Mouse (Mus musculus) T-helper 1 cell (primary cell): ENCODE measurements at regions not wholly inside any gene's neighbourhood (a gene's known extent, or its start where the extent isn't known, plus 50 kb on each side); places are given as distances from the start of the nearest gene placed in this dataset.
"Not testable (repeated sequence)": the region's sequence is repeated elsewhere in the genome, so short reads cannot be mapped to it uniquely, and the experiment has no call there.

ENCODE experiments used
- in situ Hi-C: fragments of 300-600 bp; cut with MboI, MseI; formaldehyde crosslinking; loops from one replicate; pipeline ENCODE4 v1.15.1; 2025; ENCODE audit warnings: high pct_unique_total_duplicates

DNA sequence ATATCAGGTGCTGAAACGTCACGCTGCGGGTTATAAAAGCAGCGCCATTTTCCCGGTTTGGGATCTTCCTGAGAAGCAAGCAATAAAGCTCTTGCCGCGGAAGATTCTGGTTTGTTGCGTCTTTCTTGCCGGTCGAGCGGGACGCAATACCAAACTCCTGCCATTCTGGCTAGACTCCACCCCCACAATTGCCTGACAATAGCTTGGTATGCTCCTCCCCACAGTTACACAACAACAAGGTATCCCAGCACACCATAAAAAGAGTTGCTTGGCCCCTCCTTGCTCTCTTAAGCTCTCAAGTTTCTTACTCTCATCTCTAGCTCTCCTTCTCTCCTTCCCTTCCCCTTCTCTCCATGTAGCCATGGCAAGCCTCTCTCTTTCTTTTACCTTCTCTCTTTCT lies 176.5 kb upstream of the Ngly1 start:
- in situ Hi-C loops: not testable (repeated sequence)

DNA sequence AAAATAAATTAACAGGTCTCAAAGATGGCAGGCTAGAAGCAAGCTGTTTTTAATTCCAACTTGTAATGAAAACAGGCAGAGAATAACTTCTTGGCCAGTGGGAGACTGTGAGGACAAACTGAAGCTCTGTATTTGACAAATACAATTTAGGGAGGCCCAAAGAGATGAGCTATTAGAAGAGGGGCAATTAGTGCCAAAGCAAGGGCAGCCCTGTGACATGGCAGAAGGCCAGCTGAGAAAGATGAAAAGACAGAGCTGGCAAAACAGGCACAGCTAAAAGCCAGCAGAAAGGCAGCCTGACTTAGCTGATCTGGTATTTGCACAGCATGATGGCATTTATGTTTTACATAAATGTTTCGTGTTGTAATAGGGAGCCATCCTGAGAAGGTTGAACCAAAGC lies 175.0 kb upstream of the Ngly1 start:
- in situ Hi-C loops: no loop called here

DNA sequence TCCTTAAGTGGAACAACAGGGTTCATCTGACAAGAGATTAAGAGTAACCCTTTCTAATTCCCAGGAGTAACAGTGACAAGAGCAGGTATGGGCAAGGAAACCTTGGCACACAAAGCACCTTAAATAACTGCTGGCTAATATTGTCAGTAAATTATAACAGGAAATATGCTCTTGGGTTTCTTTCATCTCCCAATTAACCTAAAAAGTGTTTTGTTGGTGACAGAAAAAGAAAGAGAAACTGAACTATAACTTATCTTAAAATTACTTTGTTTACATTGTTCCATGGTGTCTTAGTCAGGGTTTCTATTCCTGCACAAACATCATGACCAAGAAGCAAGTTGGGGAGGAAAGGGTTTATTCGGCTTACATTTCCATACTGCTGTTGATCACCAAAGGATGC lies 170.0 kb upstream of the Ngly1 start:
- in situ Hi-C loops: no loop called here

DNA sequence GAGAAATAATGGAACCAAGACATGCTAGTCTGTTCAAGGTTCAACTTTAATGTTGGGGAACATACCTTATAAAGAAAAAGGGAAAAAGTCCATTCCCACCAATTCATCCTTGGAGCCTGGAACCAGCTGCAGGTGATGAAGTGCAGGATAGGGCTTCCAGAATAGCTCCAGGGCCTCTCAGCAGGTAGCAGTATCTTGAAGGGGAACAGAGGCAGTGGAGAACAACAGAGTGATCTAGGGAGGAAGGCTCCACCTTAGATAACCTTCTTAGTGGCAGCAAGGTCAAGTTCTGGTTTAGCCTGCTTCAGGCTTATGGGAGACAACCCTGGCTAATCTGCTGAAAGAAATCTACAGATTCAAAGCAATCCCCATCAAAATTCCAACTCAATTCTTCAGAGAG lies 161.8 kb upstream of the Ngly1 start:
- in situ Hi-C loops: not testable (repeated sequence)

DNA sequence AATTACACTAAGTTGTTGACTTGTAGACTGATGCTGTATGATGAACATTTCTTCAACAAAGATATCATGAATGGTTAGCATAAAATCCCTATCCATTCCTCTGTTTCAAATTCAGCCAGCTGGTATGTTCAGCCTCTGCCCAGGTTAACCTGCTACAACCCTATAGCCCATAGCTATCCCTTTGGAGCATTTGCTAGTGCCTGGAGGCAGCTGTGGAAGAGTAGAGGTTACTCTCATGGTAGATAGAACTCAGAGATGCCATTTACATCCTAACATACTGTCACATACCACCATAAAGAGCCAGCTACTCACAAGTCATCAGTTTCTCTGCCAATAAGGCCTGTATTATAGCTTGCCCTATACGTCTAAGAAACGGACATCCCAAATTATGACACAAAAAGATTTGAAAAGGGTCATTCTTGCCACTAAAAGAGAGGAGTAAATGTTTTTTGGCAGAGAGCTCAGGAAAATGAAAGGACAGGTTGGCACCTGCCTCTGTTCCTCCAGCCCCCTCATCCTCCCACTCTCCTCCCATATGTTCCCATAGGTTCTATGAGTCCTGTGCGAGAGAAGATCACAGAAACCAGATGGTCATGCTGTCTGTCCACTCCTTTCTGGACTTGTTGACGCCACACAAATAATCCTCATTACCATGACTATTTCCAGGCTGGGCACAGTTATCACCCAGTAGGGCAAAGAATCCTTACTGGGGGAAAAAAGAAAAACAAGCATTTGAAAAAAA lies 156.5 kb upstream of the Ngly1 start:
- in situ Hi-C loops: no loop called here

DNA sequence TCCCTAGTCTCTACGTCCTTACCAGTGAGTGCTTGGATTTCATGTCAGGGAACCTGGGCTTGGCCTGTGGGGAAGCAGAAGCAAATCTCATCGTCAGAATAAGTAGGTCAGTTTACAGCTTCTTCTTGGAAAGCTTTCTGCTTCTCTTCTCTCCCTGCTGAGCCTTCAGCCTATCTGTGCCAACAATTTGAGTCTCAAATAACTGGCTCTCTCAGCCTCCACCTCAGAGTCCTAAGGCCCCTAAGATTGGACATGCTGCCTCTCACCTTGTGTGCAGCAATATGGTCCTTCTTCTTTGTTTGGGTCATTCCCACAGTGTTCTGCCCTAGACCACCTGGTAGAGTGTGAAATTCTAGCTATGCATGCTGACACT lies 156.0 kb upstream of the Ngly1 start:
- in situ Hi-C loops: no loop called here

DNA sequence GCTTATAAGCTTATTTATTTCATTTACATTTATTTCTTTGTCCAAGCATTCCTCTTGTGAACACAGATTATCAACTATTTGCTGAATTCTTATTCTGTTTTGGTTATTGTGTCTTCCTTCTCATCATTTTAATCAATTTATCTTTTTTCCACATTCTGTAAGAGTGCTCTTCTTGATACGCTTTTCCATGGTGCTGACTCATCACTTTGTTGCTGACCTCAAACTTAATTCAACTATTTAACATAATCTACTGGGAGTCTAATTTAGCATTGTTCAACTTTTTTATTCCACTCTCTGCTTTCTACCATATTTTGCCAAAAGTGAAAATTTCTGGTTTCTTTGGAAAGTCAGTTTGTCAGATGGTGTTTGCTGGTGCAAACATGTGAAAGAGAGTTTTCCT lies 139.7 kb upstream of the Ngly1 start:
- in situ Hi-C loops: no loop called here

DNA sequence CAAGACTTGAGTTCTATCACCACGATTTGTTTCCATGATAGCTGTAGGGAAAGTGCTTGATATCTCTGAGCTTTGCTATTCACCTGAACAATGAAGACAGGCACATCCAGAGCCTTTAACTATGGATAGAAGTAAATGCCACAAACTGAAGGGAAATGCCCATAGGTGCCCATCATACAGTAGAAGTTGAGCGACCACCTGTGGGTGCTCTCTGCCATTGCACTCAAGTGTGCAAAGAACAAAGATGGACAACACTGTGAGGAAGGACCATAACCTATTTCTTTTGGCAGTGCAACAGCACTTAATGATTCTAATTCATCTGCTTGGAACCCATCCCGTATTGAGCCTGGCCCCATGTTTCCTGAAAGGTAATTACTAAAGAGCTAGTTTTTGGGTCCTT lies 116.4 kb upstream of the Ngly1 start:
- in situ Hi-C loops: no loop called here

DNA sequence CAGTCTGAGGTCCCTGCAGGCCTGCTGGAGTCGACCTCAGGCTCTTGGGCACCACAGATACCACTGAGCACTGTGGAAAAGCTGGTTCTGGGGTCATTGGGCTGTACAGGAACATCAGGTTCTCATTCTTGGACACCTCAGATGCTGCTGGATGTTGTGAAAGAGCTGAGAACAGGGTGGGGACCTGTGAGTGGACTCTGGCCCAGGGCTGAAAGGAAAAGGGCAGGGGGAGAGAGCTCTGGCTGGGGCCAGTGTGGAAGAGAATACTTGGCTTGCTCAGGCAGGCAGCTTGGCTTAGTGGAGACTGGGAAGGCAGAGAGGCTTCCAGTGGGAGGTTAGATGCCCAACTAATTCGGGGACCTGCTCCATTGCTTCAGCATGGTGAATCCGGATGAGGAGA lies 115.7 kb upstream of the Ngly1 start:
- in situ Hi-C loops: no loop called here

DNA sequence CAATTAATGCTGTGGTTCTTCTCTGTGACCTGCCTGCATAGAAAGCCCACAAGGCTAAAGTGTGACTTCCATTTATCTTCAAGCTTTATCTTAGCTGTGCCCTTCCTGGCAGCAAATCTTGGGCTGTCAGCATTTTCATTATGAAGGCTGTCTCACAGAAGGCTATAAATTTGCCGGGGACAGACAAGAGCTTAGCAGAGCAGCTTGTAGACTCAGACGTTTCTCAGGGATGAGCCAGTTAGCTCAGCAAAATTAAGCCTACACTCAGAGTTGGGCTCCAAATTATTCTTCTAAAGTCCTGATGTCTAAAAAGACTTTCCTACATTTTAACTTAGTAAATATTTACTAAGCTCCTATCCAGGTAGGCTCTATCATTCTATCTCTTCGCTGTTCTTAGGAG lies 112.9 kb upstream of the Ngly1 start:
- in situ Hi-C loops: no loop called here

DNA sequence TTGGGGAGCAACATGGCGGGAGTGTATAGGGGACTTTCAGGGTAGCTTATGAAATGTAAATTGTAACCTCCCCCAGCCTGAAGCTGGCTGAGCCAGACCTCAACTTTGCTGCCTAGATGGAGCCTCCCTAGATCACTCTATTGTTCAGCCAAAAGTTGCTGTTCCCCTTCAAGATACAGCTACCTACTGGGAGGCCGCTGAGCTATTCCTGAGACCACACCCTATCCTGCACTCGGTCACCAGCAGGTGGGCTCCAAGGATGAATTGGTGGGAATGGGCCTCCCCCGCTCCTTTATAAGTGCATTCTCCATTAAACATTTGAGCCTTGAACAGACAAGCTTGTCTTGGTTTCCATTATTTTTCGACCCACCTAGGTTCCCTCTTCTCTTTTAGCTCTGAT lies 104.8 kb upstream of the Ngly1 start:
- in situ Hi-C loops: no loop called here

DNA sequence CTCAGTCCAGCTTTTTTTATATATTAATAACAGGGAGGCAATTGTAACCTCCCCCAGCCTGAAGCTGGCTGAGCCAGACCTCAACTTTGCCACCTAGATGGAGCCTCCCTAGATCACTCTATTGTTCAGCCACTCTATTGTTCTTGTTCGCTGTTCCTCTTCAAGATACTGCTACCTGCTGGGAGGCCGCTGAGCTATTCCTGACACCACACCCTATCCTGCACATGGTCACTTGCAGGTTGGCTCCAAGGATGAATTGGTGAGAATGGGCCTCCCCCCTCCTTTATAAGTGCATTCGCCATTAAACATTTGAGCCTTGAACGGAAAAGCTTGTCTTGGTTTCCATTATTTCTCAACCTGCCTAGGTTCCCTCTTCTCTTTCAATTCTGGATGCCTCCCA lies 102.3 kb upstream of the Ngly1 start:
- in situ Hi-C loops: no loop called here

DNA sequence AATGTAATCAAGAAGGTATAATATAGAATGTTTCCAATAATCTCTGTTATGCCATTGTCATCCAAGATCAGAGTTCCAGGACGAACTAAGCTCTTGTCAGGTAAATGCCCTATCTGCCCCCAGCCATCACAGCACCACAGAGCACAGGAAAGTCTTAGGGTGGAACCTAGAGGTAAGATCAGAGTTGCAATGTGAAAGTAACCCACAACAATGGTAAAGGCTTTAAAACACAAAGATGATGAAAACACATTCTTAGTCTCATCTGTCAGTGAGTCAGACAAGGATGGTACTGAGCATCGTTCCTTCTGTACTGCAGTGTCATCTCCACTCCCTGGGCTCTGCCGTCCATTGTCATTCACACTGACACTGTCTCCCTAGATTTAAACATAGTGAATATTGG lies 97.3 kb upstream of the Ngly1 start:
- in situ Hi-C loops: no loop called here

DNA sequence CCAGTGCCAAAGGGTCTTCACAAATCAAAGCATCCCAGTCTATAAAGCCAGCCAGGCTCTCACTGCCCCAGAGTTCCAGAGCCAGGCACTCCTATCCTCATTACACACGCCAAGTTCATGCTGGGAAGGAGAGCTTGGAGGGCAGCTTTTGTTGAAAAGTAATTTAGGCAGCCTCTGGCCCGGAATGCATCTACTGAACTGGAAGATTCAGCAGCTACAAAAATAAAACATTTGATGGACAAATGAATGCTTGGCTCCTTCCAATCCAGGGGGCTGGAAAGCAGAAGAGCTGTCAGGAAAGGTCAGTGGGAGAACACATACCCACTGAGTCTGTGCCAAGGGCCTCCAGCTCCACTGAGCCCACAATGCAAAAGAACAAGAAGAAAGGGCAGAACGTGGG lies 96.4 kb upstream of the Ngly1 start:
- in situ Hi-C loops: no loop called here

DNA sequence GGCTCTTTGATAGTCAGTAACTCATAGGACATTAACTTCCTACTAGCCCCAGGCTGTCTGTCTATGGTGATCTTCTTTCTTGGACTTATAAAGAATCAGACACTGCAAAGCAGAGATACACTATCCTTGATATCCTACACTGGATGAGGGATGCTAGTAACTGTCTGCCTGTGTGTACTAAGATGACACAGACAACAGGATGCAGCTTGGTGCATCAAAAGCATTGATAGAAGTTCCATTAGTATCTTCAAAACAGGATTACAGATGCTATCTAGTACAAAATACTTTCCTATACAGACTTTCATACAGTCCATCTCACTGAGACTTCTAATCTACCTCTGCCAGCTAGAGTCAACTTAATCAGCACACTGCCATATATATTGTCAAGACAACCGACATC lies 94.0 kb upstream of the Ngly1 start:
- in situ Hi-C loops: no loop called here

DNA sequence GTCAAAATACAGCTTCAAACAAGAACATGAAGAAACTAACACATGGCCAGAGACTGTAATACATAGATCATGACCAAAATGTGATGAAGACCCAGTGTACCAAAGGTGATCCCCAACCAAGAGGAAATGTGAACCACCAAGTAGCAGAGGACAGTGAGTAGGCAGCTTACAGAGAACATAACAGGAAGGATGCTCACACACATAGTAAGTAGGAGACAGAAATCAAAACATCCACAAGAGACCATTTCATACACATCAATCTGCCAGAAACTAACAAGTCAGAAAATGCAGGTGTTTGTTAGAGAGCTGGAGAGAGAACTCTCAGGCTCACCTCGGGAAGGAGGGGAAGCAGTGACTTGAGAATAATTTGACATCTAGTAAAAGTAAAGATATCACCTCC lies 78.9 kb upstream of the Ngly1 start:
- in situ Hi-C loops: loop anchor here (10.0 kb wide), 1 partner anchor 1975 kb away; no protein-coding TSS in a partner anchor

DNA sequence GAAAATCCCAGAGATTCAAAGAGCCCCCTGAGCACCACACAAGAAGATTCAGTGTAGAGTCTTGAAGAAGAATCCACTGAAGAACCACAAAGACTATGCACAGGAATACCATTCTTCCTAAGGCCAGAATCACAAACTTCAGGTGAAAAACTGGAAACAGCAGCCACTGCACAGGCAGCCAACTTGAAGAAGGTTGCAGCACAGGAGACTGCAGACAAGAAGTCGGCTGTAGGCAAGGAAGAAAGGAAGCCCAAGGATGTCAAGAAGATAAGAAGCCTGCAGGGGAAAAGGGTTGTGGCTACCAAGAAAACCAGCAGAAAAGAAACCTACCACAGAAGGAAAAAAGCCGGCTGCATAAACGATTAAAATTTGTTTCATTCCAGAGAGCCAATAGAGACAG lies 76.8 kb upstream of the Ngly1 start:
- in situ Hi-C loops: loop anchor here (10.0 kb wide), 1 partner anchor 1973 kb away; no protein-coding TSS in a partner anchor

DNA sequence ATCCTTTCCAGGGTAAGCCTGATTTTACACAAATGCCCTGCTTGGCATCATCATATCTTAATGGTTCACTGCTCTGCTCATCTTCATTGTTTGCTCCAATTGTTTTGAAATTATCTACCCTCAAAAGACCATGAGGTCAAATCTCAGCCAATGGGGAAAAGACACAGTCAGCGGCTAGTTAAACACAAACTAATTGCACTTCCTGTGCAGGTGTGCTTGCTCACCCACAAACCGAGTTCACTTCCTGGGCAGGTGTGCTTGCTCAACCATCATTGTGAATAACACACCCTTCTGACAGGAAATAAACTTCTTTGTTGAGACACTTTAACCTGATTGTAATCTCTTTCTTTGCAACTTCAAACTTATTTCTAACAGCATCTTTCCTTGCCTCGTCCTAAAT lies 75.8 kb upstream of the Ngly1 start:
- in situ Hi-C loops: loop anchor here (10.0 kb wide), 1 partner anchor 1972 kb away; no protein-coding TSS in a partner anchor

DNA sequence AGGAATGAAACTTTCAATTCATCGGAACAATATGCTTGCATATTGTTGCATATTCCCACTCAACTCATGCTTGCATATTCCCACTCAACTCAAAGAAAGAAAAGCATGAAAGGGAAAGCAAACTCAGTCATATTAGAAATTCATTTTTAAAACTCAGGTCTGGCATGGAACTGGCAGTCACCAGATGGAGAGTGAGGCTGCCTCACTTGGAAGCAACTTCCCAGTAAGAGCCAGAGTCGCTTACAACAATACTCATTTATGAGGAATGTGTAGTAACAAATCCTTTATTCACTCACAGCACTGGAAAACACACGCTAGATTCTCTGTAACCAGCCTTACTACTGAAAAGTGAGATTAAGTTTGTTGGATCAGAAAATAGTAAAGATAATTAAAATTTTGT lies 70.9 kb upstream of the Ngly1 start:
- in situ Hi-C loops: loop anchor here (10.0 kb wide), 1 partner anchor 1967 kb away; no protein-coding TSS in a partner anchor

DNA sequence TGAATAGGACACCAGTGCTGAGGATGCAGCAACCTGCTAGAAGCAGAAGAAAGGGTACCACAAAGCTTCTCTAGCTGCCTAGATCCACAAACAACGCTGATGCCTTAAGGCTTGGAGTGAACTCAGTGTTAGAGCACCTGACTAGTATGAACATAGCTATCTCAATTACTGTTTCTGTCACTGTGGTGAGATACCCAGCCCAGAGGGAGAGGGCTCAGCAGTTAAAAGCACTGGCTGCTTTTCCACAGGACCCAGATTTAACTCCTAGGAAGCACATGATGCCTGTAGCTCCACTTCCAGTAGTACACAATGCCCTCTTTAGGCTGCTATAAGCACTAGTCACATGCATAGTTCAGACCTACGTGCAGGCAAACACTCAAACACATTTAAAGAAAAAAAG lies 67.3 kb upstream of the Ngly1 start:
- in situ Hi-C loops: loop anchor here (10.0 kb wide), 1 partner anchor 837 kb away; no protein-coding TSS in a partner anchor

DNA sequence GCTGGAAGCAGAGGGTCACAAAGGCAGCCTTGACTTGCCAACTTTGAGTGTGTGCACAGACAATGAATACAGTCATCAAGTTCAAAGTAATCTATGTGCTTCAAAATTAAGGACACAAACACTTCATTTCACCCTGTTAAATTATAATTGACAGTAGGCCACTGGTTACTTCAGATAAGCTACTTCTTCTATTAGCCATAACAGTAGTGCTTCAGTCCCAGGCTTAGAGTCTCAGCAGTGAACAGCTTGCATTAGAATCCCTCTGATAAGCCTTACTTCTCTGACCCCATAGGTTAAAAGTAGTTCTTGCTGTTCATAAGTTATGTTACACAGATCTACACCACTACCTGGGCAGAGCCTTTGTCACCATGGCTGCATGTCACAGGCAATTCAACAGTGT lies 63.8 kb upstream of the Ngly1 start:
- in situ Hi-C loops: loop anchor here (10.0 kb wide), 1 partner anchor 840 kb away; no protein-coding TSS in a partner anchor
